Mouse (Mus musculus): ENCODE measurements around the gene Stat5b.

GRCm38 (mm10) chr11:100762831-100763230, 87.7 kb downstream of the Stat5b start, which contains the start of gene Hcrt:
- TF ChIP-seq POLR2A (IDR thresholded peaks at IDR 0.05; ENCODE audit: low read depth, low read length) (no peak), CTCF (IDR thresholded peaks at IDR 0.05; ENCODE audit: extremely low read depth, insufficient read depth, insufficient read length, insufficient replicate concordance) (no peak)

Measured in spleen, adult 2 months (tissue).